Mouse (Mus musculus) cerebellum, adult 2 months (tissue): ENCODE measurements around the gene P2ry6.

Experiments
- CTCF ChIP-seq: fragments of 200-500 bp; IDR thresholded peaks from 2 replicates; pipeline ENCODE4 v1.5.1; 2011; ENCODE audit warnings: low read depth, mild to moderate bottlenecking, control low read depth, low read length, moderate library complexity, borderline replicate concordance; ENCODE audit not compliant: insufficient read depth
- POLR2A ChIP-seq: fragments of 200-500 bp; IDR thresholded peaks from 2 replicates; pipeline ENCODE4 v1.6.1; 2011; ENCODE audit warnings: low read length, control low read depth, borderline replicate concordance; ENCODE audit not compliant: insufficient read depth

- TF ChIP-seq POLR2A: no peak
- TF ChIP-seq CTCF: no peak
These were observed 22.8 kb upstream of the P2ry6 start for GRCm38 (mm10) chr7:100997215-100997614.
